Mouse (Mus musculus): ENCODE measurements around the gene Sema5a.

- TF ChIP-seq POLR2A (IDR thresholded peaks at IDR 0.05; ENCODE audit: borderline replicate concordance, control insufficient read depth, low read depth, low read length) (no peak), CTCF (IDR thresholded peaks at IDR 0.05; ENCODE audit: control insufficient read depth, insufficient read depth, low read length) (no peak)
Observed at GRCm38 (mm10) chr15:32590641-32591040, 346.0 kb downstream of the Sema5a start.
